Mouse (Mus musculus): ENCODE measurements around the gene Cdk11b. TPM values are rescaled to one million over a fixed set of nuclear protein-coding genes. Genes with fewer than 3 reads are reported as not detected.
A peak's percentile ranks its signal among the peaks of the same experiment; 100 is the strongest.

Cdk11b gene
- total and polyA plus RNA-seq, 3 experiments, result 56.6 to 249 (median 113) TPM

- no peak overlapping the region for H3K27ac ChIP-seq (ENCODE audit: control insufficient read depth, low read depth, low read length)
- peak overlapping the region; percentile 46 for H3K9ac ChIP-seq (ENCODE audit: control insufficient read depth, low read depth, low read length, poor library complexity, severe bottlenecking)
- peak; percentile 37 for DNase-seq (ENCODE audit: low read depth, low spot score)
- peaks cover 7% of the 10 kb centered on the region for H3K79me2 ChIP-seq (ENCODE audit: control insufficient read depth, insufficient read depth, low read length, poor library complexity)
- H3K27me3 ChIP-seq (ENCODE audit: control insufficient read depth in 1 of 2, insufficient read depth in 2 of 2, low read length in 2 of 2), result no peaks in the 10 kb centered on the region
- peak overlapping the region; percentile 52 to 54; a peak in 3 of 4 replicates for H3K4me3 ChIP-seq (ENCODE audit: control insufficient read depth in 1 of 2, insufficient read depth in 1 of 2, low read depth in 2 of 2, low read length in 2 of 2)
- no peaks in the 10 kb centered on the region for H3K9me3 ChIP-seq (replicated peaks; ENCODE audit: insufficient read depth, low read length)
- H3K4me1 ChIP-seq (ENCODE audit: control insufficient read depth in 1 of 2, insufficient read depth in 2 of 2, low read length in 2 of 2), result peaks cover 28 to 29% of the 10 kb centered on the region in 2 experiments
- peaks cover 0 to 31% of the 10 kb centered on the region in 2 experiments; a peak in 2 of 4 replicates for H3K36me3 ChIP-seq (ENCODE audit: control insufficient read depth in 1 of 2, insufficient read depth in 2 of 2, low read length in 2 of 2)
- TF ChIP-seq CHD2 (IDR thresholded peaks at IDR 0.05; ENCODE audit: low read length) (no peak), MXI1 (IDR thresholded peaks at IDR 0.05; ENCODE audit: low read depth, low read length) (peak; percentile 41; the same call in 1 of the 2 replicates)
Observed at GRCm38 (mm10) chr4:155598536-155598935, 26.1 kb upstream of the Cdk11b start.

GRCm38 (mm10) chr4:155599901-155600825 lies 24.5 kb upstream of the Cdk11b start:
- Histone ChIP-seq H3K79me2 (ENCODE audit: control insufficient read depth, insufficient read depth, low read length, poor library complexity) (peaks cover 9% of the 10 kb centered on the region), H3K27me3 (ENCODE audit: control insufficient read depth in 1 of 2, insufficient read depth in 2 of 2, low read length in 2 of 2) (no peaks in the 10 kb centered on the region), H3K4me1 (ENCODE audit: control insufficient read depth in 1 of 2, insufficient read depth in 2 of 2, low read length in 2 of 2) (peaks cover 28 to 29% of the 10 kb centered on the region in 2 experiments), H3K27ac (ENCODE audit: control insufficient read depth, low read depth, low read length) (peak overlapping the region; percentile 91), H3K9me3 (replicated peaks; ENCODE audit: insufficient read depth, low read length) (no peaks in the 10 kb centered on the region), H3K36me3 (ENCODE audit: control insufficient read depth in 1 of 2, insufficient read depth in 2 of 2, low read length in 2 of 2) (peaks cover 0 to 31% of the 10 kb centered on the region in 2 experiments; a peak in 2 of 4 replicates), H3K4me3 (ENCODE audit: control insufficient read depth in 1 of 2, insufficient read depth in 1 of 2, low read depth in 2 of 2, low read length in 2 of 2) (peak overlapping the region; percentile 70 to 78), H3K9ac (ENCODE audit: control insufficient read depth, low read depth, low read length, poor library complexity, severe bottlenecking) (peak overlapping the region; percentile 77)
- TF ChIP-seq ZNF384 (IDR thresholded peaks at IDR 0.05; ENCODE audit: low read depth, low read length) (peak; percentile 72), NRF1 (IDR thresholded peaks at IDR 0.05; ENCODE audit: insufficient read depth, low read depth, low read length, poor library complexity, severe bottlenecking) (no peak), HCFC1 (IDR thresholded peaks at IDR 0.05; ENCODE audit: low read depth, low read length) (0 out of 2 replicates have a peak, but pooled peaks have one; percentile 3), EP300 (IDR thresholded peaks at IDR 0.05; ENCODE audit: low read depth in 1 of 2, low read length in 2 of 2) (peak in 1 of 2 experiments; percentile 18; a peak in 1 of 4 replicates), CTCF (IDR thresholded peaks at IDR 0.05 in 2 of 3, conservative IDR thresholded peaks at IDR 0.05 in 1 of 3; ENCODE audit: control insufficient read depth in 1 of 3, insufficient read depth in 1 of 3, low read depth in 2 of 3, low read length in 3 of 3, poor library complexity in 1 of 3, severe bottlenecking in 1 of 3) (0 out of 6 replicates have a peak, but pooled peaks of 1 of the 3 experiments have one; percentile 0), MAX (IDR thresholded peaks at IDR 0.05; ENCODE audit: low read length) (0 out of 2 replicates have a peak, but pooled peaks have one; percentile 30)
- DNase-seq (ENCODE audit: low read depth, low spot score), result peak; percentile 36

DNA sequence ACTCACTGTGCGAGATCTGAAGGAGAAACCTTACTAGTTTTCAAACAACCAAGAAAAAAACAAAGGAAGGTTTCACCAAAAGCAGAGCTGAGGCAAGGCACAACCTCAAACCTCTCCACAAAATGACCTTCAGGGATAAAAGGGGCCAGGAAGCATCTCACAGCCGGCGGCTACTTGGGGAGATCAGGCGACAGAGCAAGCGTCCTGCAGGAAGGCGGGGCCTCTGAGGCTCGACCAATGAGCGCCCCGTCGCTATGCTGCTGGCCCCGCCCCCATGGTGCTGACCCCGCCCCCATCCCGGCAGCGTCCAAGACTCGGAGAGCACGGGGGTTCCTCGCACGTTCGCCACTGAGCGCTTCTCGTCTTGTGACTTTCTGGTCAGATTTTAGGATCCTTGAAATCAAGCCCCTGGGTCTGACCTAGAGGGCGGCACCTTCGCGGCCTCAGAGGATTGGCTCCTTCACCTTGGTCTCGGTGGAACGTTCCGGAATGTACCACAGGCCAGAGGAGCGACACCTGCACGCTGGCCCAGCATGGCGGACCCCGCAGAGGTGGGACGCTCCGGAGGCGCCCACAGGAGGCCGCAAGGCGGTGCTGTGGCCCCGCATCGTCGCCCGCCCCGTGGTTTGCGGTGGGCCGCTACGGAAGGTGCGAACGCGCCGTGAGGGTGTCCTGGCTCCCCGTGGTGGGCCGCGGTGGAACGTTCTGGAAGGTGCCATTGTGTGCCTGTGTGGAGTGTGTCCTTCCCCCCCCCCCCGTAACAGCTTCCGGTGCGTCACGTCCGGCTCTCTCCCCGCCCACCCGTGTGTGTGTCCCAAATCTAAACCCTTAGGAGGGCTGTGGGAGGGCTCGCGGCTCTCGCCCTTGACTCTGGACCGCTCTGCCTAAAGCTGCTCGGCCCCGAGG lies 23.3 kb upstream of the Cdk11b start, which contains the start of gene Slc35e2:
Gene Slc35e2 (plus strand): TSS at position 326 of the 906 bp plus-strand sequence.
- DNase-seq (ENCODE audit: low read depth, low spot score), result peak; percentile 97
- Histone ChIP-seq H3K4me3 (ENCODE audit: control insufficient read depth in 1 of 2, insufficient read depth in 1 of 2, low read depth in 2 of 2, low read length in 2 of 2) (peak within 1 kb of the TSS; percentile 81 to 92), H3K27ac (ENCODE audit: control insufficient read depth, low read depth, low read length) (peak within 1 kb of the TSS; percentile 97), H3K9me3 (replicated peaks; ENCODE audit: insufficient read depth, low read length) (no peaks in the 10 kb centered on the region), H3K79me2 (ENCODE audit: control insufficient read depth, insufficient read depth, low read length, poor library complexity) (peaks cover 9% of the 10 kb centered on the region), H3K27me3 (ENCODE audit: control insufficient read depth in 1 of 2, insufficient read depth in 2 of 2, low read length in 2 of 2) (no peaks in the 10 kb centered on the region), H3K4me1 (ENCODE audit: control insufficient read depth in 1 of 2, insufficient read depth in 2 of 2, low read length in 2 of 2) (peaks cover 21 to 22% of the 10 kb centered on the region in 2 experiments), H3K9ac (ENCODE audit: control insufficient read depth, low read depth, low read length, poor library complexity, severe bottlenecking) (peak within 1 kb of the TSS; percentile 86), H3K36me3 (ENCODE audit: control insufficient read depth in 1 of 2, insufficient read depth in 2 of 2, low read length in 2 of 2) (peaks cover 0 to 32% of the 10 kb centered on the region in 2 experiments; a peak in 2 of 4 replicates)
- TF ChIP-seq HCFC1 (IDR thresholded peaks at IDR 0.05; ENCODE audit: low read depth, low read length) (peak; percentile 83), ETS1 (IDR thresholded peaks at IDR 0.05; ENCODE audit: low read depth, low read length) (peak; percentile 52), EP300 (IDR thresholded peaks at IDR 0.05; ENCODE audit: low read depth in 1 of 2, low read length in 2 of 2) (peak in 1 of 2 experiments; percentile 6; a peak in 1 of 4 replicates), MAX (IDR thresholded peaks at IDR 0.05; ENCODE audit: low read length) (peak; percentile 64; the same call in 1 of the 2 replicates), CHD2 (IDR thresholded peaks at IDR 0.05; ENCODE audit: low read length) (no peak), SMC3 (IDR thresholded peaks at IDR 0.05; ENCODE audit: low read depth, low read length) (no peak), MXI1 (IDR thresholded peaks at IDR 0.05; ENCODE audit: low read depth, low read length) (peak; percentile 65), CHD1 (IDR thresholded peaks at IDR 0.05; ENCODE audit: low read depth, low read length) (peak; percentile 99), ZC3H11A (IDR thresholded peaks at IDR 0.05; ENCODE audit: low read depth, low read length) (no peak), RCOR1 (IDR thresholded peaks at IDR 0.05; ENCODE audit: low read depth, low read length) (peak; percentile 24), USF1 (IDR thresholded peaks at IDR 0.05; ENCODE audit: low read depth, low read length) (no peak; the same call in 1 of the 2 replicates), NRF1 (IDR thresholded peaks at IDR 0.05; ENCODE audit: insufficient read depth, low read depth, low read length, poor library complexity, severe bottlenecking) (0 out of 2 replicates have a peak, but pooled peaks have one; percentile 29), ELF1 (IDR thresholded peaks at IDR 0.05; ENCODE audit: low read depth, low read length) (peak; percentile 30; the same call in 1 of the 2 replicates), MAZ (IDR thresholded peaks at IDR 0.05; ENCODE audit: low read depth, low read length) (peak; percentile 87), MYB (IDR thresholded peaks at IDR 0.05; ENCODE audit: low read depth, low read length) (no peak), CTCF (IDR thresholded peaks at IDR 0.05 in 2 of 3, conservative IDR thresholded peaks at IDR 0.05 in 1 of 3; ENCODE audit: control insufficient read depth in 1 of 3, insufficient read depth in 1 of 3, low read depth in 2 of 3, low read length in 3 of 3, poor library complexity in 1 of 3, severe bottlenecking in 1 of 3) (peak in 1 of 3 experiments; percentile 6; a peak in 2 of 6 replicates)
